Mouse (Mus musculus) small intestine, adult 2 months (tissue): ENCODE results near the gene Gm49320.

Experiments
- CTCF ChIP-seq: fragments of 200-500 bp; IDR thresholded peaks from 2 replicates; pipeline ENCODE4 v1.5.1; 2012; ENCODE audit warnings: low read depth, mild to moderate bottlenecking, control low read depth, inconsistent platforms, low read length, moderate library complexity, mixed read lengths; ENCODE audit not compliant: insufficient replicate concordance, insufficient read length; ENCODE audit errors: extremely low read depth
- POLR2A ChIP-seq: fragments of 200-500 bp; IDR thresholded peaks from 2 replicates; pipeline ENCODE4 v1.6.1; 2012; ENCODE audit warnings: low read depth, mild to moderate bottlenecking, control low read depth, inconsistent platforms, low read length, moderate library complexity

- no peak for TF ChIP-seq CTCF
- no peak for TF ChIP-seq POLR2A
Measured at GRCm38 (mm10) chr8:4213210-4214005, 25.3 kb upstream of the Gm49320 start.
